Mouse (Mus musculus) retina, adult 2 months (tissue): ENCODE measurements around the gene Ccdc62.

ENCODE experiments used
- DNase-seq: peaks from one replicate; pipeline ENCODE4 v3.0.0-alpha.2; 2012; ENCODE audit warnings: low read depth, low spot score

Gene Ccdc62

GRCm38 (mm10) chr5:123979221-123979979 is 48.9 kb downstream of the Ccdc62 start:
- DNase-seq = no peak

DNA sequence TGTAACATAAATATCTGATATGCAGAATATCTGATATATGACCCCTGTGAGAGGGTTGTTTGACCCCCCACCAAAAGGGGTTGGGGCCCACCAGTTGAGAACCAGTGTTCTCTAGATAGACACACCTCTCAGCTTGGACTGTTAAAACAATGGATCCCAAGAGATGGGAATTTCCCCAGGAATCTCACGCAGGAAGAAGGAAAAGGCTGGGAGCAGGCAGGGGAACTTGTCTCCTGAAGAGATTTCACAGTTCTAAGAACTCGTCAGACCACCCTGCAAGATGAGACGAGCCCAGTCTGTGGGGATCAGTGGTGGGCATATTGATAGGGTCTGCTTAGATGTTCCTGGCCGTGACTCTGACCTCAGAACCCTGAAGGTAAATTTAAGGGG is 49.5 kb downstream of the Ccdc62 start:
- DNase-seq = no peak

DNA sequence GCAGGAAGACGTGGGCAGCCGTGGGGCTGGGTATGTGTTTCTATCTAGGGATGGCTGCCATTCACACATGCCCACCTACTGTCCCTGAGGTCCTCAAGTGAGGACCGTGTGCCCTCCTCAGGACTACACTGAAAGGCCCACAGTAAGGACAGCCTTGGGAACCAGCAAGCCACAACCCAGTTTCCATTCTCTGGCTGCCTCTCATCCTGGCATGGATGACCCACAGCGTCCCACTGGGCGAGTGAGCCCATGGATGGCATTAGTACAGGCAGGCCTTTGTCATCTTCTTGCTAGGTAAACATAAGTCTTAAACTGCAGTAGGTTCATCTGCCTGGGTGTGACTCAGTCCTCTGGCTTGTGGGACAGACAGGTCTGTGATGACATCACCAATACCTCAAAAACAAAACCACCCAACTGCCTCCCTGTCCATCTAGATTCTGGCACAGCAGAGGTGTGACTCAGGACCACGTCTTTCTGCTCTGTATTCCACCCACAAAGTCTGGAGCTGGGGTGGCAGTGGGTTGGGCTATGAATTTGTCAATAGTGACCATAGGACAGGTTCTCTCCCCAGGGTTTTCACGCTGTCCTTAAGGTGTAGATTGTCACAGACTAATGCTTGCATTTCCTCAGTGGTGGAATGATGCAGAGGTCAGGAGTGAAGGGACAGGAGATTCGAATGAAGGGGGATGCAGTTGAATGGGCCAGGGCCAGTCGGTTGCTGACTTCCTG is 50.2 kb downstream of the Ccdc62 start:
- no peak for DNase-seq

- no peak for DNase-seq
Measured at GRCm38 (mm10) chr5:123981250-123981554, 50.7 kb downstream of the Ccdc62 start.

DNA sequence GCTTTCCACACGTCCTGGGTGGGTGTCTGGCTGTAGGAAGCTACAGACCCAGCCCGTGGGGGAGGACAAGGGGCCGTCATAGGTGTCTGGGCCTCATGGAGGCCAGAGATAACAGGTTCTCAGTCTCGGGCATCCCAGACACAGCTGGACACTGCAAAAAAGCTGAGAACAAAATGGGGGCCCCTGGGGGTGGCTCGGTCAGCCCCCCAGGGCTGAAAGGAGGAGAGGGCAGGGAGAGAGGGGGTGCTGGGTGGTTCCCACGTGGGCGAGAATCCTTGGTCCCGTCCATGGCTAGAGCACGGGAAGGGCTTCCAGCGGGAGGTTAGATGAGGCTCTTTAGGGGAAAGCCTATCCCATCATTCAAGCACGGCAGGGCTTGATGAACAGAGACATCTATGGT is 52.4 kb downstream of the Ccdc62 start:
- DNase-seq = no peak

- no peak for DNase-seq
Measured at GRCm38 (mm10) chr5:123985434-123985833, 55.0 kb downstream of the Ccdc62 start.

- no peak for DNase-seq
Measured at GRCm38 (mm10) chr5:123986925-123987324, 56.4 kb downstream of the Ccdc62 start.

GRCm38 (mm10) chr5:123987511-123987910 is 57.0 kb downstream of the Ccdc62 start:
- no peak for DNase-seq

GRCm38 (mm10) chr5:123989941-123990885 is 59.7 kb downstream of the Ccdc62 start:
- DNase-seq = no peak

GRCm38 (mm10) chr5:123991321-123991720 is 60.8 kb downstream of the Ccdc62 start:
- no peak for DNase-seq

DNA sequence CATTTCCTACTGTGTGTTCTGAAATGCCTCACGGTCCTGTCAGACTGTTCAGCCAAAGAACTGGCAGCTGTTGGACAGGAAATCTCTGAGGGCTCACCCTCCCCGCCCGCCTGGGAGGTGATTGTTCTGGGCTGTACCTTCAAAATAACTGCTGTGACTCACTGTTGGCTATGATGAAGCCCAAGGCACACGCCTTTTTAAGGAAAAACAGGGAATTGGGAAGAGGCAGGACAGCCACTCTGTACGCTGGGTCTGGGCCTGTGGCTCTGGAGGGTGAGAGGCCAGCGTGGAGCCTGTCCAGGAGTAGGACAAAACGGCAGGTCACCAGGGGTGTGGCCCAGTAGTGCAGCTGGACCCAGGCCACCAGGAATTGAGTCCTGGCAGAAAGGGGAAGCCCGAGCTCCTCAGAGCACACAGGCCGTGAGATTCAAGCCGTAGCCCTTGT is 61.7 kb downstream of the Ccdc62 start:
- DNase-seq = no peak

DNA sequence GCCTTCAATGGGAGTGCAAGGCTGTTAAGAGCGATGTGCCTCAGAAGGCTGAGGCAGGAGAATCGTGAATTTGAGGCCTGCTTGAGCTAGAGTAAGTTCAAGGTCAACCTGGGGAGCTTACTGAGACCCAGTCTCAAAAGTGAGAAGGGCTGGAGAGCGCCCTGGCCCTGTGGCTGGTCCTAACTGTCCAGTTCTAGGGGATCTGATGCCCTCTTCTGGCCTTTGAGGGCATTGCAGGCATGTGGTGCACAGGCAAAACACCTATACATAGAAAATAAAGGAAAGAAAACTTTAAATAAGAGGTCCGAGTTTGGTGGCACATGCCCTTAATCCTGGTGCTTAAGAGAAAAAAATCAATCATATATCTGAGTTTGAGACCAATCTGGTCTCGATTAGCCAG is 62.3 kb downstream of the Ccdc62 start:
- DNase-seq = peak; percentile 56

- no peak for DNase-seq
Measured at GRCm38 (mm10) chr5:123993263-123994036, 63.0 kb downstream of the Ccdc62 start.

DNA sequence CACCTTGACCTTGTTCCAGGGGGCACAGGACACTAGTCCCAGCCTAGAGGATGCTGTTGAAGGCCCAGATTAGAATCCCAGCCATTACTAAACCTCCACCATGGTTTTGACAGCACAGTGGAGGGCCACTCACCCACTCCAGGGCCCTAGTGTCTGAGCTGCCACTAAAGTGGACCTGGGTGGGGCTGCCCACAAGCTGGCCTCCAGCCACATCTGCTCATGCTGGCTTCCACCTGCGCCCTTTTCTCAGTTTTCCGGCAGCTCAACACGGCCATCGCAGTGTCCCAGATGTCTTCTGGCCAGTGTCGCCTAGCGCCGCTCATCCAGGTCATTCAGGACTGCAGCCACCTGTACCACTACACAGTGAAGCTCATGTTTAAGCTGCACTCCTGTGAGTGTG is 64.0 kb downstream of the Ccdc62 start:
- DNase-seq = no peak

DNA sequence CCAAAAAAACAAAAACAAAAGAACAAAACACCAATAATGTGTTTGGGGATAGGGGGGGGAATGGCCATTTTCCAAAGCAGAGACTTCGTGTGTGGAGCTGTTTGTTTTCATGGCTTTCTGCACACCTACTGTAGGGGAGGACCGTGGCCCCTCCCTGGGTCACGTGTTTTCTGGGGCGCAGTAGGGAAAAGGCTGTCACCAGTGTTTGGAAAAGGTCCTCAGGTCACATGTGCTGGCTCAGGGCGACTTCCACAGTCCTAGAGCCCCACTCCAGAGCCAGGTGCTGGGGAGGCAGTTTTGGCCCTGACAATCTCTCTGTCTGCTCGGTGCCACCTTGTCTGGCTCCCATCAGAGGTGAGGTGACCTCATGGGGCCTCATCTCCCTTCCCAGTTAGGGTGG is 64.9 kb downstream of the Ccdc62 start:
- no peak for DNase-seq

DNA sequence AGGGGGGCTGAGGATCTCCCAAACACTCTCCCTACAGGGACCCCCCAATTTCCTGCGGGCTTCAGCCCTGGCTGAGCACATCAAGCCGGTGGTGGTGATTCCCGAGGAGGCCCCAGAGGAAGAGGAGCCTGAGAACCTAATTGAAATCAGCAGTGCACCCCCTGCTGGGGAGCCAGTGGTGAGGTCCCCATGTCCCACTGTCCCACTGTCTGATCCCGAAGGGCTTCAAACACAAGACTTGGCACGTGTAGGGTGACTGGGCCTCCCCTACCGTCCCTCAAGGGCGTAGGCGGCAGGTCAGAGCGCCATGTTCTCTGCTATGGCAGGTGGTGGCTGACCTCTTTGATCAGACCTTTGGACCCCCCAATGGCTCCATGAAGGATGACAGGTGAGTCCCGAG is 65.7 kb downstream of the Ccdc62 start:
- DNase-seq = no peak

DNA sequence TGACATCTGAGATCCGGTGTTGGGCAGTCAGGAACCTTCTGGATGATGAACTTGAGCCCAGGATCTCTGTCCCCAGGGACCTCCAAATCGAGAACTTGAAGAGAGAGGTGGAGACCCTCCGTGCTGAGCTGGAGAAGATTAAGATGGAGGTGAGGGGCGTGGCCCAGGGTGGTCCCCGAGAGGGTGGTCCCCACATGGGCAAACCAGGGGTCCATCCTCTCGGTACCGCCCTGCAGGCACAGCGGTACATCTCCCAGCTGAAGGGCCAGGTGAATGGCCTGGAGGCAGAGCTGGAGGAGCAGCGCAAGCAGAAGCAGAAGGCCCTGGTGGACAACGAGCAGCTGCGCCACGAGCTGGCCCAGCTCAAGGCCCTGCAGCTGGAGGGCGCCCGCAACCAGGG is 66.2 kb downstream of the Ccdc62 start:
- DNase-seq = no peak

DNA sequence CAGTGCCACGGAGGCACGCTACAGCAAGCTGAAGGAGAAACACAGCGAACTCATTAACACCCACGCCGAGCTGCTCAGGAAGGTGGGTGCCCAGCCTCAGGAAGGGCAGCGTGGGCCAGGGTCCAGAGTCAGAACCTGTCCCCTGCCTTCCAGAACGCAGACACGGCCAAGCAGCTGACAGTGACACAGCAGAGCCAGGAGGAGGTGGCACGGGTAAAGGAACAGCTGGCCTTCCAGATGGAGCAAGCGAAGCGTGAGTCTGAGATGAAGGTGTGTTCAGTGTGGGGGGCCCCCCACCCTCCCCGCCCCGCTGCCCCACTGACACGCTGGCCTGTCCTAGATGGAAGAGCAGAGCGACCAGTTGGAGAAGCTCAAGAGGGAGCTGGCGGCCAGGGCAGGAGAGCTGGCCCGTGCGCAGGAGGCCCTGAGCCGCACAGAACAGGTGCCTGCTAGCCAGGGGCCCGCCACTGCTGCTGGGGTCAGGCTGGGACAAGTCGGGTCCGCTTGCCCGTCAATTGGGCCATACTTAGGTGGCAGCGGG is 66.8 kb downstream of the Ccdc62 start:
- DNase-seq = no peak

GRCm38 (mm10) chr5:123997811-123998210 is 67.3 kb downstream of the Ccdc62 start:
- DNase-seq = no peak

GRCm38 (mm10) chr5:123998370-123998769 is 67.9 kb downstream of the Ccdc62 start:
- DNase-seq = no peak

DNA sequence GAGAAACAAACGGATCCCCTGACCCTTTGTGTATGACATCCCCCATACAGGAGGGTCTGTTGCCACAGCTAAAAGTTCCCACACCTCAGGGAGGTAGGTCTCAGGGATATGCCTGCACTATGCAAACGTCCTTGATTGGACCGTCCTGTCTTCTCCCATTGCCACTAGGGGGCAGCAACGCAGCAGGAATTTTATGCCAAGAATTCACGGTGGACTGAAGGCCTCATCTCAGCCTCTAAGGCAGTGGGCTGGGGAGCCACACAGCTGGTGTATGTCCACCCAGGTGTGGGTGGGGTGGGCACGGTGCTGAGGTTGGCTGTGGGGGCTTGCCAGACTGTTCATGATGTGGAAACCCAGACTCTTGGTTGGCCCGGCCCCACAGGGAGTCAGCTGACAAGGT is 70.3 kb downstream of the Ccdc62 start:
- peak; percentile 78 for DNase-seq
